28 mouse cellular contexts compared by ENCODE assay signal in genomic region chr6:119568339-119568738, GRCm38 (mm10). TPM values are rescaled to one million over a fixed set of nuclear protein-coding genes. Genes with fewer than 3 reads are reported as not detected.
"Had no signal": no experiment of that assay in that cellular context is flagged by ENCODE, and none has a peak within 500 bp of the region (broad histone marks: within the 10 kb centered on the region; RNA-seq: fewer than 3 reads in every experiment).

No protein-coding gene starts in this region.

- H3K4me2 ChIP-seq: embryonic facial prominence, embryonic 12.5 days; embryonic facial prominence, embryonic 13.5 days; embryonic facial prominence, embryonic 15.5 days; forebrain, embryonic 12.5 days; forebrain, embryonic 13.5 days; forebrain, embryonic 15.5 days had no signal

- H3K4me3 ChIP-seq: embryonic facial prominence, embryonic 10.5 days; embryonic facial prominence, embryonic 12.5 days; embryonic facial prominence, embryonic 13.5 days; embryonic facial prominence, embryonic 15.5 days; erythroblast, embryonic 14.5 days; forebrain, embryonic 10.5 days; forebrain, embryonic 12.5 days; forebrain, embryonic 13.5 days; forebrain, embryonic 15.5 days; gastrocnemius, adult 2 months had no signal

- ATAC-seq: forebrain, embryonic 13.5 days; forebrain, embryonic 14.5 days; forebrain, embryonic 15.5 days; forebrain, embryonic 16.5 days; forebrain, postnatal 0 days had no signal

- H3K4me1 ChIP-seq: embryonic facial prominence, embryonic 12.5 days; embryonic facial prominence, embryonic 13.5 days; forebrain, embryonic 12.5 days; forebrain, embryonic 13.5 days; forebrain, embryonic 15.5 days had no signal

- H3K27ac ChIP-seq: embryonic facial prominence, embryonic 10.5 days; embryonic facial prominence, embryonic 12.5 days; embryonic facial prominence, embryonic 13.5 days; embryonic facial prominence, embryonic 15.5 days; forebrain, embryonic 10.5 days; forebrain, embryonic 12.5 days; forebrain, embryonic 13.5 days; forebrain, embryonic 15.5 days; gastrocnemius, adult 2 months had no signal

- H3K9me3 ChIP-seq: embryonic facial prominence, embryonic 10.5 days; embryonic facial prominence, embryonic 12.5 days; embryonic facial prominence, embryonic 13.5 days; embryonic facial prominence, embryonic 15.5 days; forebrain, embryonic 10.5 days; forebrain, embryonic 12.5 days; forebrain, embryonic 13.5 days; forebrain, embryonic 15.5 days had no signal

- DNase-seq: cerebellum, adult 2 months; cerebellum, adult 8-10 months; cerebellum, adult 9-10 months; cerebellum, adult 9-11 months; cerebellum, postnatal 10 days; cerebellum, postnatal 14 days; cerebellum, postnatal 25 days; cerebellum, postnatal 36 days; embryo, embryonic 11 days; forebrain, postnatal 0 days; gastrocnemius, adult 2 months; gastrocnemius, postnatal 10 days; gastrocnemius, postnatal 14 days; gastrocnemius, postnatal 25 days; gastrocnemius, postnatal 36 days; heart, adult 11 months; heart, adult 18-20 months had no signal

- H3K9ac ChIP-seq: embryonic facial prominence, embryonic 12.5 days; embryonic facial prominence, embryonic 13.5 days; embryonic facial prominence, embryonic 15.5 days; forebrain, embryonic 12.5 days; forebrain, embryonic 13.5 days; forebrain, embryonic 15.5 days; forebrain, postnatal 0 days had no signal

- H3K27me3 ChIP-seq: embryonic facial prominence, embryonic 12.5 days; embryonic facial prominence, embryonic 13.5 days; embryonic facial prominence, embryonic 15.5 days; forebrain, embryonic 12.5 days; forebrain, embryonic 13.5 days; forebrain, embryonic 15.5 days had no signal

RNA-seq across cellular contexts. Expression of gene Wnt5b, which starts 24.2 kb away (rescaled TPM):
- polyA plus RNA-seq: erythroblast, embryonic 14.5 days had no signal
